Mouse (Mus musculus) ovary, adult 2 months (tissue): Measurements from ENCODE around the gene Cfap45. TPM values are rescaled to one million over a fixed set of nuclear protein-coding genes. Genes with fewer than 3 reads are reported as not detected.

Experiments used
- polyA plus RNA-seq: library from polyadenylated mRNA; depleted of rRNA; stranded (reverse); fragments of >200 nt; gene quantifications from 2 replicates; pipeline ENCODE4 v1.2.3, GENCODE M21; 2012; rRNA removed

The Cfap45 gene
- 7.5 and 7.7 TPM in 2 replicates for polyA plus RNA-seq

GRCm38 (mm10) chr1:172520576-172521440, at the start of gene Cfap45:
Gene Cfap45, plus strand, starts transcription at chr1:172520801.

GRCm38 (mm10) chr1:172475054-172475741, 45.4 kb upstream of the Cfap45 start, which contains the start of gene Slamf9:
Gene Slamf9, plus strand, starts transcription at chr1:172475358.

GRCm38 (mm10) chr1:172481540-172482280, 38.9 kb upstream of the Cfap45 start, which contains the start of gene Igsf9:
Gene Igsf9, plus strand, starts transcription at chr1:172481788.

GRCm38 (mm10) chr1:172499765-172500441, 20.7 kb upstream of the Cfap45 start, which contains the start of gene Tagln2:
Gene Tagln2, plus strand, starts transcription at chr1:172500047.

GRCm38 (mm10) chr1:172555638-172556037, 35.0 kb downstream of the Cfap45 start, which contains the start of gene Vsig8:
Gene Vsig8, plus strand, starts transcription at chr1:172555938.

GRCm38 (mm10) chr1:172590385-172590784, 69.8 kb downstream of the Cfap45 start, which contains the start of gene Slamf8:
Gene Slamf8, minus strand, starts transcription at chr1:172590568.

Other genes starting within 250 kb of the Cfap45 start
- gene Atp1a2, start 222.7 kb upstream of the Cfap45 start, polyA plus RNA-seq = 36.8 and 41.8 TPM in 2 replicates
- 0.23 and 0.35 TPM in 2 replicates for gene Kcnj9, start 191.5 kb upstream of the Cfap45 start, polyA plus RNA-seq
- gene Kcnj10, start 179.6 kb upstream of the Cfap45 start, polyA plus RNA-seq = 0.27 and 0.58 TPM in 2 replicates
- gene Pigm, start 144.3 kb upstream of the Cfap45 start, polyA plus RNA-seq = 12.9 and 13.4 TPM in 2 replicates
- 5.0 and 5.8 TPM in 2 replicates for gene Slamf9, start 45.4 kb upstream of the Cfap45 start, polyA plus RNA-seq
- 19.2 and 22.5 TPM in 2 replicates for gene Igsf9, start 39.0 kb upstream of the Cfap45 start, polyA plus RNA-seq
- gene Tagln2, start 20.8 kb upstream of the Cfap45 start, polyA plus RNA-seq = 181 and 242 TPM in 2 replicates
- 0.76 and 1.2 TPM in 2 replicates for gene Vsig8, start 35.1 kb downstream of the Cfap45 start, polyA plus RNA-seq
- gene Slamf8, start 69.8 kb downstream of the Cfap45 start, polyA plus RNA-seq = 2.8 TPM in 2 replicates
- not detected in 2 replicates for gene Fcrl6, start 81.8 kb downstream of the Cfap45 start, polyA plus RNA-seq
- 32.4 and 45.0 TPM in 2 replicates for gene Dusp23, start 112.2 kb downstream of the Cfap45 start, polyA plus RNA-seq
- gene Crp, start 177.3 kb downstream of the Cfap45 start, polyA plus RNA-seq = 0.09 and 0.20 TPM in 2 replicates